Mouse (Mus musculus) bone marrow macrophage, adult 2 months (primary cell): ENCODE measurements around the gene Fnip2.

Experiments used
- CTCF ChIP-seq: IDR thresholded peaks from 2 replicates; pipeline ENCODE4 v1.5.1; 2012; ENCODE audit warnings: low read depth, mild to moderate bottlenecking, low read length, moderate library complexity
- POLR2A ChIP-seq: IDR thresholded peaks from 2 replicates; pipeline ENCODE4 v1.6.1; 2012; ENCODE audit warnings: mild to moderate bottlenecking, low read depth, low read length, borderline replicate concordance

GRCm38 (mm10) chr3:79475980-79476379, 91.6 kb downstream of the Fnip2 start:
- TF ChIP-seq POLR2A (no peak), CTCF (no peak)
